Mouse (Mus musculus) liver, adult (tissue): Measurements from ENCODE around the gene Il3.

ENCODE experiments used
- GATA4 ChIP-seq: IDR thresholded peaks from 2 replicates; pipeline ENCODE4 v1.6.1; 2014; ENCODE audit warnings: mild to moderate bottlenecking, low read length; ENCODE audit not compliant: insufficient replicate concordance

Gene Il3

GRCm38 (mm10) chr11:54267177-54267576 lies at the start of gene Il3:
Gene Il3, minus strand, starts transcription at chr11:54267277.
- TF ChIP-seq GATA4: no peak

DNA sequence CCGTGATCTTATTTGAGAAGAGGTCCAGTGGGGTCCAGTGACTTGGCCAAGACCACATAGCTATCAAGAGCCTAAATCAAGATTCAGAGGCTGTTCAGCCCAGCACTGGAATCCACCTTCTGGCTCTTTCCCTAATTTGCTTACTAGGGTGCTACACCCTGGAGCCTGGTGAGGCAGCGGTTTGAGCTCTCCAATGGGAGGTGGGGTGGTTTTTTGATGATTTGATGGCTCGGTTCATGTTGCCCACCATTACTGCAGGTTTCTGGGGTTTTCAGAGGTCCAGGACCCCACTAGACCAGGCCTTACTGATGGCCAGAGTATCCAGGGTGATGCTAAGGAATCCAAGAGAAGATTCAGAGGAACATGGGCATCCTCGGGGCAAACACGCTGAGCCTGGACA lies 48.3 kb upstream of the Il3 start:
- TF ChIP-seq GATA4: no peak

- TF ChIP-seq GATA4: no peak
Observed at GRCm38 (mm10) chr11:54314740-54315139, 47.7 kb upstream of the Il3 start.

- no peak for TF ChIP-seq GATA4
Observed at GRCm38 (mm10) chr11:54313391-54314360, 46.6 kb upstream of the Il3 start.

GRCm38 (mm10) chr11:54312603-54313002 lies 45.5 kb upstream of the Il3 start:
- TF ChIP-seq GATA4: no peak

DNA sequence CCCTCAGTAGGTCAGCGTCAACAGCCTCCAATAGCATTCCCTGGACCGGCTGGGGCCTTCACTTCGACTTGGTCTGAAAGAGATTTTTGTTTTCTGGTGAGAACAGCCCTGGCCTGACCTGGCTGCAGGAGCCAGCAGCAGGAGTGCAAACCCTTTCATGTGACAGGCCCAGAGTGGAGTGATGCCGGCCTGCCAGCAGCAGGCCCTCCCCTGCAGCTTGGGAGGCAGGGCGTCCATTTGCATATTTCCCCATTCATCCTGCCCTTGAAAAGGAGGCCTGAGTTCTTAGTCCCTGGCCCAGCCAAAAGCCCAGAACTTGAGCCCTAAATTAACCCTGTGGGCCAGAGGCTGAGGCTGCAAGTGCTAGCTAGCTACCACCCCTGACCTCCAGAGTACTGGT lies 44.9 kb upstream of the Il3 start:
- TF ChIP-seq GATA4: no peak

DNA sequence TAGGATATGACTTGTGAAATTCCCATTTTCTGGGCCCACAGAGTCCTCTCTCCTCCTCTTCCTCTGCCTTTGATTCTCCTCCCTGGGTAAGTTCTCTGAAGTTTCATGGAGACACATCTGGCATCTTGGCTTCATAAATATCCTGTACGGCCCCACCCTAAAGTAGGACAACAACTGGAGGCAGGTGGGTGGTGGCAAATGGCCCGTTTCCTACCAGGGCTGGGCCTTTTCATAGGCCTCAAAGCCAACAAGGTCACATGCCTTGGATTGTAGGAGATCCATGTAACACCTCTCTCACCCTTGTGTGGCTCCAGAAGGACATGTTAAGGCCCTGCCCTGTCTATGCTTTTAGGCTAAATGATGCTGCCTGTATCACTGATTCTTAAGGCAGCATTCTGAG lies 43.5 kb upstream of the Il3 start:
- no peak for TF ChIP-seq GATA4

DNA sequence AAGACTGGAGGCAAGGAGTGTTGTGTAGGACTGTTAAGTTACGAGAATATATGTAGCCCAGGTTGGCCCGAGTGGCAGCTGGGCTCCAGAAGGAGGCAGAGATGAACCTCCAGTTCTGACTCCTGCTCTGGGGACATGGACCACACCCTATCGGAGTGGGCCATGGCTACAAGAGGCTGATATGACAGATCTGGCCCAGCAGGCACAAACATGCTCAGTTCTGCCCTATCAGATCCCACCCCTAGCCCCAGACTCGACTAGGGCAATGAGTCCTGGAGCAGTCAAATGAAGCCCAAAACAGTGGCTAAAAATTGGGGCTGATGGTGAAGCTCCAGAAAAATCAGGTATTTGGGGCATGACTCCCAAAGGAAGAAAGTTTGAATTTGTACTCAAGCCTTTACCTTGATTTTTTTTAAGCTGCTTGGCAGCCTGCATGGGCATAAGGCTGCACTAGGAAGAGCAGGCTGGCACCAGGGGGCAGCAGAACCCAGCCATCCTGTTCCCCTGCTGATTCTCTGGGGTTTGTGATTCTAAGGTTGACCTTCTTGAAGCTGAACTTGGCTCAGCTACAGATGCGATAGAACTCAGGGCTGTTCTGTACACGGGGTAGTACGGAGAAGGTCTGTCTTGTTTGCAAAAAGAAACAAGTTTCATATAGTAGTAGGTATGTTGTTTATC lies 40.2 kb upstream of the Il3 start:
- no peak for TF ChIP-seq GATA4

- TF ChIP-seq GATA4: no peak
Observed at GRCm38 (mm10) chr11:54305331-54305730, 38.3 kb upstream of the Il3 start.

DNA sequence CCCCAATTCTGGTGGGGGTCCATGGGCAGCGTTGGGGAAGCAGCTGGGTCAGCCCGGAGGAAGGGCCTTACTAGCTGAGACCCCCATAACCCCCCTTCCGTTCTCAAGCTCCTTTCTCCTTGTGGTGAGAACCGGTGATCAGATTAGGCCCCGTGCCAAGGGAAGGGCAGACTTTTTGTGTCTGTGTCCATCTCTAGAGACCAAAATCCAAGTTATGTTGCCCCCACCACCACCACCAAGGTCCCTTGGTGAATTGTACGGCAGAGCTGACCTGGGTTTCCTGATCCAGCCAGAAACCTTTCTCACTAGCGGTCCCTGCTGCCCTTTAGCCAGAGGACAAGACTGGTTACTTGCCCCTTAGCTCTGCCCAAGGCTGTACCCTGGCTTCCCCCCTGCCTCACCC lies 37.4 kb upstream of the Il3 start:
- no peak for TF ChIP-seq GATA4

DNA sequence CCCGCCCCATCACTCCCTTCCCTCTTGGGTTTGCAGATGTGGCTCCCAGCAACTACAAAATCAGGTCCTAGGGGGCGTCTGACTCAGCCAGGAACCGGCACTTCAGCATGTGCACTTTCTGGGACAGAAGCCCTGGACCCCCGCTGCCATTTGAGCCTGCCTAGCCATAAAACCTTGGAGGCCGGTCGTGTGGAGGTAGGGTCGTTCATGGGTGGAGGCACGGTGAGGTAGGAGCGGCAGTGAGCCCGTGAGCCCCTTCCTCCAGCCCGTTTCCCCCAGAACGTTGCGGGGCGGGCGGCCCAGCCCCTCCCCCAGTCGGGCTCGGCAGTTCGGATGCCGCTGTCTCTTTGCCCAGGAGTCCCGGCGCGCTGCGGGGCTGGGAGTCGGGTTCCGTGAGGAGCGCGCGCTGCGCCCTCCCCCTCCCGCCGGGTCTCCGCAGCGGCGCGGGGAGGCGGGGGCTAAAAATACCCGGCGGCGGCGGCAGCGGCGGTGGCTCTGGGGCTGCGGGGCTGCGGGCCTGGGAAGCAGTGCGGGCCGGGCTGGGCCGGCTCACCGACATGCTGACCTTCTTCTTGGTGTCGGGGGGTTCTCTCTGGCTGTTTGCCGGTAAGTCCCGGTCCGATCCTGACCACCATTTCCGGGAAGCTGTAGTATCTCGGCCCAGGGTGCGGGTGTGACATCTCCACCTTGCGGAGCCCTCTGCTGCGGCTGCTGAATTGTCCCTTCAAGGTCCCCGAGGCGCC lies 36.8 kb upstream of the Il3 start, which contains the start of gene Acsl6:
Acsl6 (plus strand) TSS at position 71 of the 743 bp plus-strand sequence.
- no peak for TF ChIP-seq GATA4

DNA sequence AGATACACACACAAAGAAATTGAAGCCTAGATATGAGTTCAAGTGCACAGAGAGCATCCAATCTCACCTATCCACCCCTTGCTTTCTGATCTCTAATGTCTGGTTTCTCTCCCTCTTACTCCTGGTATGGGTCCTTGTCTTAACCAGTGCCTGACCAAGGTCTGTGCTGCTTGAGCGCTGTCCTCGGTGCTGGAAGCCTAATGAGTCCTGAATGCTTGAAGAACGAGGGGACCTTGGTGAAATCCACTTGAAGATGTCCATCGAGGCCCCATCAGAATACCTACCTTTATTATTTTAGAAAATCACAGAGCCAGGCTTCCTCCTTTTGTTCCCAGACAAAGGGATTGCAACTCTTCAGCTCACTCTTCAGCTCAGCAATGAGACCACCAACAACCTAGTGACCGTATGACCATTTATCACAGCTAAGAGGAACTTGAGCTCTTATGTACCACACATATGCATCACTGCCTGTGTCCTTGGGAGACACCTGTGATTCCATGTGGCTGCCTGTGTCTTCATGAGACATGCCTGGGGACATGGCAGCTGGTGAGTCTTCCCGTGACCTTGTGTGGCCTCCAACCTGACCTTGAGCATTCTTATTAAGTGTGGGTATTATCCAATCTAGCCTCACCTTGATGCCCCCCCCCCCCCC lies 36.1 kb upstream of the Il3 start:
- TF ChIP-seq GATA4: no peak

DNA sequence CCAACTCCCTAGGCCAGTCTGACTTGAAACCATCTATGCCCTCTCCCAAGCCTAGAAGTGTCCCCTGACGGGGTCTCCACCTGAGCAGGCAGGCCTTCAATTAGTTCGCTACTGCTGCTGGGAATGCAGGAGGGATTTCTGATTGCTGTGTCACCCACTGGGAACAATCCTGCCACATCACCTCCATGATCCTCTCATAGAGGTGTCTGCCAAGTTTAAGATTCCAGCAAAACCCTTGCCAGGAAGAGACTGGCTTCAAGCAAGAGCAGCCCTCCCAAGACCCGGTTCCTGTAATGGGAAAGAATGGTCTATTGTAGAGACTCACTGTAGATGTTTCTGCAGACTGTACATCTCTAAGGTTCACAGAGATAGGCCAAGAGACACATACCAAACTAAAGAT lies 35.5 kb upstream of the Il3 start:
- TF ChIP-seq GATA4: no peak

DNA sequence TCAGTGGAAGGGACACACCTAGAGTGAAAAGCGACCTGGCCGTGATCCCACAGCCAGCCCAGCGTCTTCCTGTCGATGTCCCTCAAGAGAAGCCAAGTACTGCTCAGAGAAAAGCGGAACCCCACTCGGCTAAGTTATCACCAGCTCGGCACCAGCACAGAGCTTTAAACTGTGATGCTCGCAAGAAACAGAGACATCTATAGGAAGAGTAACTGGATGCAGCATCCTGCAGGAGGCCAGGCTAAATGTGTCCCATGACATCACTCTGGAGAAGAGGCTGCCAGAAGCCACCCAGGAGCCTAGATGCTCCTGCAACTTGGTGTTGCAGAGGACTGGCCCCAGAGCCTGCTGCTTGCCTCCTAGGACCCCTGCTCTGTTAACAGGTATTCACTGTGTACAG lies 34.9 kb upstream of the Il3 start:
- TF ChIP-seq GATA4: no peak

- TF ChIP-seq GATA4: no peak
Observed at GRCm38 (mm10) chr11:54298777-54299176, 31.7 kb upstream of the Il3 start.
